8 mouse cellular contexts compared by ENCODE assay signal in the genomic region with DNA sequence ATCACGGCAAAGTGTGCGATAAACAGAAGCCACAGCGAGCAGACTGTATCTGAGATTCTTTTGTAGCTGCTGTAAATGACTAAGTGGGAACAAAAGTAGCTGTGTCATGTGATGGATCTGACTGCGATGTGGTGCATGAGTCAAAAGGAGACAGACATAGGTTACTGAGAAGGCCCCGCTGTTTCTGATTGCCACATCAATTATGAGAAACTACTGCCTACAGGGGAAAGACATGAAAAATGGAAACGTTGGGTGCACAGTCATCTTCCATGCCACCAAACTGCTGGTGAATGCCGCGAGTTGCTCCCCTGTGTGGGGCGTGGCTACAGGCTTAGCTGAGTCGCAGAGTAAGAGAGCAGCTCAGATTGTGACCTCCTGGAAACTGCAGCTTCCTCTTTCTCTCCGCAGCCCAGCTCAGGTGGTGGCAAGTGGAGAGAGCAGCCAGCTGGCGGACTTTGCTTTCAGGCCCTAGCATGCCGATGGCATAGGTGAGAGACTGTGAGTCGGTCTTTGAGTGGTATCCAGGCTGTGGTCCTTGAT.
DNase-seq lines count a peak whose midpoint lies in the region; ATAC-seq and TF ChIP-seq lines count a peak whose summit lies in the region.

No protein-coding gene starts in this region.

- H3K36me3 ChIP-seq in lung, embryonic 16.5 days (ENCODE audit: control insufficient read depth, insufficient read depth, low read length): no peaks in the 10 kb centered on the region
- H3K36me3 ChIP-seq in forebrain, embryonic 12.5 days (replicated peaks): no peaks in the 10 kb centered on the region
- no peaks in the 10 kb centered on the region for H3K36me3 ChIP-seq in intestine, embryonic 14.5 days (ENCODE audit: control insufficient read depth, insufficient read depth, low read length)
- H3K36me3 ChIP-seq in stomach, embryonic 15.5 days: no peaks in the 10 kb centered on the region

- H3K4me2 ChIP-seq in lung, embryonic 16.5 days (ENCODE audit: low read depth, low read length): peak overlapping the region; percentile 42
- peak overlapping the region; percentile 51 for H3K4me2 ChIP-seq in forebrain, embryonic 12.5 days
- H3K4me2 ChIP-seq in intestine, embryonic 14.5 days (ENCODE audit: low read length): peak overlapping the region; percentile 42
- peak overlapping the region; percentile 42 for H3K4me2 ChIP-seq in stomach, embryonic 15.5 days

- TF ChIP-seq POLR2A in brain, embryonic 14.5 days (IDR thresholded peaks at IDR 0.05; ENCODE audit: borderline replicate concordance, extremely low read depth, insufficient read depth, insufficient read length, poor library complexity, severe bottlenecking): no peak

- no peaks in the 10 kb centered on the region for H3K27me3 ChIP-seq in lung, embryonic 16.5 days (ENCODE audit: control insufficient read depth, insufficient read depth, low read depth, low read length)
- peaks cover 3% of the 10 kb centered on the region; the same call in 1 of the 2 replicates for H3K27me3 ChIP-seq in forebrain, embryonic 12.5 days
- H3K27me3 ChIP-seq in intestine, embryonic 14.5 days (replicated peaks; ENCODE audit: control insufficient read depth, insufficient read depth, low read length): no peaks in the 10 kb centered on the region
- no peaks in the 10 kb centered on the region for H3K27me3 ChIP-seq in stomach, embryonic 15.5 days (replicated peaks)

- TF ChIP-seq CTCF in brain, embryonic 14.5 days (IDR thresholded peaks at IDR 0.05; ENCODE audit: borderline replicate concordance, extremely low read depth, insufficient read depth, insufficient read length): no peak

- WGBS in lung, embryonic 16.5 days: 12% methylated on average over 14 of the region's 14 CpGs
- 8% methylated on average over 14 of the region's 14 CpGs for WGBS in forebrain, embryonic 12.5 days
- 14% methylated on average over 14 of the region's 14 CpGs for WGBS in intestine, embryonic 14.5 days
- 13% methylated on average over 14 of the region's 14 CpGs for WGBS in stomach, embryonic 15.5 days

- no peaks in the 10 kb centered on the region for H3K9me3 ChIP-seq in lung, embryonic 16.5 days (ENCODE audit: control insufficient read depth, low read length)
- no peaks in the 10 kb centered on the region for H3K9me3 ChIP-seq in forebrain, embryonic 12.5 days
- H3K9me3 ChIP-seq in intestine, embryonic 14.5 days (ENCODE audit: control insufficient read depth, low read length): no peaks in the 10 kb centered on the region
- no peaks in the 10 kb centered on the region for H3K9me3 ChIP-seq in stomach, embryonic 15.5 days

- no peak overlapping the region for H3K27ac ChIP-seq in lung, embryonic 16.5 days (ENCODE audit: low read length)
- 0 out of 2 replicates have a peak overlapping the region, but pooled peaks have one; percentile 15 for H3K27ac ChIP-seq in forebrain, embryonic 12.5 days
- H3K27ac ChIP-seq in intestine, embryonic 14.5 days (ENCODE audit: low read depth): no peak overlapping the region
- H3K27ac ChIP-seq in stomach, embryonic 15.5 days: no peak overlapping the region

- DNase-seq in lung, postnatal 10 days: no peak
- DNase-seq in brain, embryonic 14.5 days (ENCODE audit: low read depth): peak; percentile 77
- peak; percentile 58 for DNase-seq in intestine, embryonic 14.5 days (ENCODE audit: low spot score)
- DNase-seq in right cerebral cortex, adult 2 months (ENCODE audit: low spot score in 2 of 2): no peak

- H3K4me3 ChIP-seq in lung, embryonic 16.5 days (ENCODE audit: low read length): no peak overlapping the region
- H3K4me3 ChIP-seq in forebrain, embryonic 12.5 days (replicated peaks): peak overlapping the region; percentile 25
- H3K4me3 ChIP-seq in intestine, embryonic 14.5 days (ENCODE audit: low read depth, low read length): no peak overlapping the region
- H3K4me3 ChIP-seq in stomach, embryonic 15.5 days (replicated peaks): no peak overlapping the region

- H3K9ac ChIP-seq in lung, embryonic 16.5 days (ENCODE audit: low read length): no peak overlapping the region
- 0 out of 2 replicates have a peak overlapping the region, but pooled peaks have one; percentile 40 for H3K9ac ChIP-seq in forebrain, embryonic 12.5 days
- H3K9ac ChIP-seq in intestine, embryonic 14.5 days (ENCODE audit: low read length): no peak overlapping the region
- no peak overlapping the region for H3K9ac ChIP-seq in stomach, embryonic 15.5 days

- ATAC-seq in lung, embryonic 16.5 days (ENCODE audit: low read depth): peak; percentile 51
- ATAC-seq in forebrain, embryonic 12.5 days (ENCODE audit: low FRiP score): peak; percentile 72; the same call in 1 of the 2 replicates
- 0 out of 2 replicates have a peak, but pooled peaks have one; percentile 23 for ATAC-seq in intestine, embryonic 14.5 days (replicated peaks; ENCODE audit: low FRiP score, low TSS enrichment, low read depth)
- ATAC-seq in megakaryocyte progenitor cell, adult 5-6 weeks (replicated peaks; ENCODE audit: poor library complexity): peak; percentile 98
- 0 out of 2 replicates have a peak, but pooled peaks have one; percentile 35 for ATAC-seq in stomach, embryonic 15.5 days (ENCODE audit: insufficient read depth, low FRiP score, low read depth)

- no peaks in the 10 kb centered on the region for H3K4me1 ChIP-seq in lung, embryonic 16.5 days (replicated peaks; ENCODE audit: control insufficient read depth, insufficient read depth, low read length)
- peaks cover 13% of the 10 kb centered on the region for H3K4me1 ChIP-seq in forebrain, embryonic 12.5 days
- no peaks in the 10 kb centered on the region for H3K4me1 ChIP-seq in intestine, embryonic 14.5 days (replicated peaks; ENCODE audit: control insufficient read depth, insufficient read depth, low read length)
- H3K4me1 ChIP-seq in stomach, embryonic 15.5 days: 0 out of 2 replicates have a peak, but pooled peaks cover 7% of the 10 kb centered on the region

Comparison
In these comparisons a context has a peak if more than half of its experiments do, and no peak if none do; other contexts are left out.
1. ATAC-seq: peak in every context shown above with its lines; median percentile 98 in megakaryocyte progenitor cell, adult 5-6 weeks; 72 in forebrain, embryonic 12.5 days; 51 in lung, embryonic 16.5 days; 35 in stomach, embryonic 15.5 days; 23 in intestine, embryonic 14.5 days.
2. DNase-seq: peak in brain, embryonic 14.5 days (single experiment) and intestine, embryonic 14.5 days (single experiment); none in lung, postnatal 10 days (single experiment) and right cerebral cortex, adult 2 months (0 of 2).
3. Peak in every context shown above with its lines, with median percentiles within 50 percentile points of each other: H3K4me2 ChIP-seq.